Mouse (Mus musculus) small intestine, adult 2 months (tissue): Measurements from ENCODE around the gene Ak3. TPM values are rescaled to one million over a fixed set of nuclear protein-coding genes. Genes with fewer than 3 reads are reported as not detected.
A peak's percentile ranks its signal among the peaks of the same experiment; 100 is the strongest.

Source experiments
- H3K27ac ChIP-seq: fragments of 200-500 bp; 2 replicates; pipeline ENCODE4 v1.5.1; 2012; ENCODE audit warnings: low read depth, low read length, control low read depth, inconsistent platforms; ENCODE audit not compliant: insufficient read depth
- H3K27me3 ChIP-seq: fragments of 200-500 bp; 2 replicates; pipeline ENCODE4 v1.6.1; 2012; ENCODE audit warnings: mild to moderate bottlenecking, moderate library complexity, low read length, inconsistent platforms; ENCODE audit not compliant: control insufficient read depth, insufficient read depth
- H3K36me3 ChIP-seq: fragments of 200-500 bp; 2 replicates; pipeline ENCODE4 v1.6.1; 2012; ENCODE audit warnings: mild to moderate bottlenecking, low read length, control low read depth, inconsistent platforms; ENCODE audit not compliant: control insufficient read depth, insufficient read depth
- H3K4me1 ChIP-seq: fragments of 200-500 bp; 2 replicates; pipeline ENCODE4 v1.6.1; 2012; ENCODE audit warnings: low read length, inconsistent platforms, mixed read lengths; ENCODE audit not compliant: control insufficient read depth, insufficient read depth, insufficient read length
- H3K4me3 ChIP-seq: fragments of 200-500 bp; 2 replicates; pipeline ENCODE4 v1.5.1; 2012; ENCODE audit warnings: low read depth, mild to moderate bottlenecking, control low read depth, inconsistent platforms, low read length, moderate library complexity
- CTCF ChIP-seq: fragments of 200-500 bp; IDR thresholded peaks from 2 replicates; pipeline ENCODE4 v1.5.1; 2012; ENCODE audit warnings: low read depth, mild to moderate bottlenecking, control low read depth, inconsistent platforms, low read length, moderate library complexity, mixed read lengths; ENCODE audit not compliant: insufficient replicate concordance, insufficient read length; ENCODE audit errors: extremely low read depth
- POLR2A ChIP-seq: fragments of 200-500 bp; IDR thresholded peaks from 2 replicates; pipeline ENCODE4 v1.6.1; 2012; ENCODE audit warnings: low read depth, mild to moderate bottlenecking, control low read depth, inconsistent platforms, low read length, moderate library complexity
- WGBS: fragments of 180-500 bp; shearing (Covaris S2); methylation state at CpG from one replicate; pipeline ENCODE4 v1.1.7; 2018; 5-methylcytosine and 5-hydroxymethylcytosine counted together
- polyA plus RNA-seq: library from polyadenylated mRNA; depleted of rRNA; stranded (reverse); fragments of >200 nt; gene quantifications from 2 replicates; pipeline ENCODE4 v1.2.3, GENCODE M21; 2012

The Ak3 gene
- polyA plus RNA-seq, 1 experiment, result 124 TPM

GRCm38 (mm10) chr19:29050186-29050980, 2.6 kb upstream of the Ak3 start:
- Histone ChIP-seq H3K27me3 (no peaks in the 10 kb centered on the region), H3K4me3 (no peak overlapping the region), H3K27ac (no peak overlapping the region), H3K4me1 (peaks cover 9% of the 10 kb centered on the region; the same call in 1 of the 2 replicates), H3K36me3 (no peaks in the 10 kb centered on the region)
- TF ChIP-seq CTCF, result no peak
- TF ChIP-seq POLR2A, result no peak
- WGBS, result 52% methylated on average over 9 of the region's 9 CpGs

GRCm38 (mm10) chr19:29049401-29050075, 1.8 kb upstream of the Ak3 start:
- TF ChIP-seq CTCF (no peak), POLR2A (no peak)
- Histone ChIP-seq H3K27ac (no peak overlapping the region), H3K27me3 (no peaks in the 10 kb centered on the region), H3K36me3 (no peaks in the 10 kb centered on the region), H3K4me1 (peaks cover 8% of the 10 kb centered on the region; the same call in 1 of the 2 replicates), H3K4me3 (no peak overlapping the region)
- 77% methylated on average over 12 of the region's 12 CpGs for WGBS

DNA sequence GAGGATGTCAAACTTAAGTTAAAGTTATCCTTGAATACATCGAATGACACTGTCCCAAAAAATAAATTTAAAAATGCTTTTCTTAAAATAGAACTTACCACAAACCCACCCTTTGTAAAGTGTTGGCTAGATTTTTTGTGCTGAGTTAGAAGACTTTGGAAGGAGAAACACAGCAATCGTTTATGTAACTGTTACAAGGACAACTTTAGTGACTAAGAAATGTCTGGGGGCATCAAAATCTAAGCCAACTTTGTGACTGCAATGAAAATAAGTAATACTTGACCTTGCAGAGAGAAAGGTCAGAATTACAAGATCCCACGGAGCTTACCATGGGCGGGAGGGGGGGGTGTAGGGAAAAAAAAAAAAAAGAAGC, 814 bp downstream of the Ak3 start:
- Histone ChIP-seq H3K27me3 (no peaks in the 10 kb centered on the region), H3K36me3 (no peaks in the 10 kb centered on the region), H3K27ac (peak overlapping the region; percentile 90), H3K4me3 (peak overlapping the region; percentile 99), H3K4me1 (peaks cover 10% of the 10 kb centered on the region; the same call in 1 of the 2 replicates)
- TF ChIP-seq CTCF (no peak), POLR2A (no peak)
- WGBS, result 5% methylated on average over 4 of the region's 4 CpGs

DNA sequence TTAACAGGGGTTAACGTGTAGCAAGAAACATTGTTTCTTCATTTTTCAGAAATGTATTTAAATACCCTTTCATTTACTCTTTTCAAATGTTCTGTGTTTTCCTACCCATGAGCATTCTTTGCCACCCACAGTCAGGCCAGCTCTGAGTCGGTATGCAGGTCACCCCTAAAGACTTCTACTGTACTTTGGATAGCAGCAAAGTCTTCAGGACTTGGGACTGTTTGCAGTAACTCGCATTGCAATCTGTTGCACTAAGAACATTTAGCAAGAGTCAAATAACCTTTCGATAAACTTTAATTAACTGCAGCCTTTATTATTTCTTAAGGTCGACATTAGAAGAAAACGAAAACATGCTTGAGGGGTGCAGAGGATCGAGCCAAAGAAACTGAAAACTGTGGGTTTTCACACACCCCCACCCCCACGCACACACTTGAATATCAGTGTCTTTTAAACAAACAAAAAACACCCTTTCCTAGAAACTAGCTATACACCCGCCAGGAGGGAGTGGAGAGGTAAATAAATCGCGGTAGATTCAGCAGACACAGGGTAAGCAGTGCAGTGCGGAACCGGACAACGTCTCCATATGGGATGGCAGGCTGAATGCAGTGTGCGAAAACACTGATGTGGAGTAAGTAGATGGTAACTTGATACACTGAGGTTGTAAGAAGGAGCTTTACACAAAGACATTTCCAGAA, 1.7 kb downstream of the Ak3 start:
- Histone ChIP-seq H3K27ac (peak overlapping the region; percentile 71), H3K4me1 (peaks cover 14% of the 10 kb centered on the region; the same call in 1 of the 2 replicates), H3K27me3 (no peaks in the 10 kb centered on the region), H3K36me3 (no peaks in the 10 kb centered on the region), H3K4me3 (peak overlapping the region; percentile 52)
- TF ChIP-seq CTCF, result no peak
- 14% methylated on average over 15 of the region's 15 CpGs for WGBS

GRCm38 (mm10) chr19:29045369-29045768, 2.4 kb downstream of the Ak3 start:
- TF ChIP-seq CTCF (no peak), POLR2A (no peak)
- H3K27me3 ChIP-seq, result no peaks in the 10 kb centered on the region
- peaks cover 12% of the 10 kb centered on the region; the same call in 1 of the 2 replicates for H3K4me1 ChIP-seq
- peak overlapping the region; percentile 71; the same call in 1 of the 2 replicates for H3K27ac ChIP-seq
- no peak overlapping the region for H3K4me3 ChIP-seq
- no peaks in the 10 kb centered on the region for H3K36me3 ChIP-seq
- WGBS, result 32% methylated on average over 4 of the region's 4 CpGs

GRCm38 (mm10) chr19:29044353-29044768, 3.4 kb downstream of the Ak3 start:
- Histone ChIP-seq H3K4me3 (no peak overlapping the region), H3K36me3 (no peaks in the 10 kb centered on the region), H3K27me3 (no peaks in the 10 kb centered on the region), H3K4me1 (peaks cover 12% of the 10 kb centered on the region; the same call in 1 of the 2 replicates), H3K27ac (no peak overlapping the region)
- WGBS, result 74% methylated on average over 9 of the region's 9 CpGs
- TF ChIP-seq CTCF (no peak), POLR2A (no peak)
